Mouse (Mus musculus) kidney, adult 2 months (tissue): ENCODE results near the gene Gm853.

Source experiments
- CTCF ChIP-seq: fragments of 200-500 bp; conservative IDR thresholded peaks from 2 replicates; pipeline ENCODE4 v1.5.1; 2011; ENCODE audit warnings: low read depth, mild to moderate bottlenecking, control low read depth, low read length, moderate library complexity, mixed read lengths; ENCODE audit not compliant: insufficient read depth, insufficient read length
- POLR2A ChIP-seq: fragments of 200-500 bp; IDR thresholded peaks from one replicate; pipeline ENCODE4 v1.6.1; 2011; ENCODE audit warnings: low read depth, low read length, control low read depth

- TF ChIP-seq POLR2A = no peak
- TF ChIP-seq CTCF = no peak
Measured at GRCm38 (mm10) chr4:130213857-130214256, 8.3 kb downstream of the Gm853 start.
